Mouse (Mus musculus) bone marrow, adult 2 months (tissue): Measurements from ENCODE around the gene Vdr.

Experiments used
- CTCF ChIP-seq: fragments of 200-500 bp; IDR thresholded peaks from 2 replicates; pipeline ENCODE4 v1.5.1; 2011; ENCODE audit warnings: low read length, control low read depth; ENCODE audit not compliant: control insufficient read depth, insufficient read depth
- POLR2A ChIP-seq: fragments of 200-500 bp; IDR thresholded peaks from 2 replicates; pipeline ENCODE4 v1.6.1; 2011; ENCODE audit warnings: low read depth, mild to moderate bottlenecking, control low read depth, low read length, borderline replicate concordance; ENCODE audit not compliant: control insufficient read depth

DNA sequence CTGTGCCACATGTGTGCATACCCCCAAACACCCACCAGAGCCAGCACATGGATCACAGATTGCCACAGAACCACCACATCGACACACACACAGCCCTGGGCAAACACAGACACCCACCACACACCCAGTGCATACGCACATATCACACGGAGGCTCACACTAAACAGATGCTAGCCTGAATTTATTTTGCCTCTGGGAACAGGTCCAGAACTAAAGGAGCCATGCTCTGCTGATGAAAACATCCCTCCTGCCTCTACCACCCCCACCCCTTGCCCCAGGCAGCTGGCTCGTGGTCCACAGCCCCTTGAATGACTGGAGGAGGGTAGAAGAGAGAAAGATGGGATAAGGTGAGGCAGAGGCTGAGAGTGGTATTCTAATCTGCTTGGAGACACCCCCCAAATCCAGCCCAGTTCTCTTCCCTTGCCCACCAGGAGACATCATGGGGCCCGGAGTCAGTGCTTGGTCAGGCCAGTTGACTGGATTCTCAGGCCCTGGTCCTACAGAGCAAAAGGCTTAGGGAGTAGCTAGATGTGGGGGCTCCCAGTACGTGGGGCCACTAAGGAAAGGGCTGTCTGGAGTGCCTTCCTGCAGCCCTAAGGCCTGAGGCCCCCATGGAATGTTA lies 82.1 kb downstream of the Vdr start:
- no peak for TF ChIP-seq CTCF
- no peak for TF ChIP-seq POLR2A
